Mouse (Mus musculus) liver, embryonic 14.5 days (tissue): ENCODE measurements around the gene Duox1. TPM values are rescaled to one million over a fixed set of nuclear protein-coding genes. Genes with fewer than 3 reads are reported as not detected.

ENCODE experiments used
- ATAC-seq: fragments of 200-750 bp; cut with Nextera tagmentation; 2 replicates; pipeline ENCODE4 v1.8.0; 2017; ENCODE audit warnings: moderate number of reproducible peaks, mild to moderate bottlenecking, moderate library complexity; ENCODE audit not compliant: insufficient read depth
- DNase-seq, 3 experiments: peaks; one replicate each; pipeline ENCODE4 v3.0.0-alpha.2; 2012 to 2013; ENCODE audit warnings: low read depth in 3 of 3, low spot score in 3 of 3
- H3K27ac ChIP-seq: fragments of 300-500 bp; sonication (generic); 2 replicates; pipeline ENCODE4 v1.5.1; 2014; ENCODE audit warnings: moderate library complexity, mild to moderate bottlenecking, control low read depth, inconsistent platforms
- H3K27me3 ChIP-seq: fragments of 300-500 bp; sonication (generic); 2 replicates; pipeline ENCODE4 v1.6.1; 2014; ENCODE audit warnings: mild to moderate bottlenecking, low read length, moderate library complexity; ENCODE audit not compliant: control insufficient read depth, insufficient read depth
- H3K36me3 ChIP-seq: fragments of 300-500 bp; sonication (generic); replicated peaks from 2 replicates; pipeline ENCODE4 v1.6.1; 2014; ENCODE audit warnings: low read depth; ENCODE audit not compliant: control insufficient read depth, insufficient read depth
- H3K4me1 ChIP-seq, 2 experiments: fragments of 200-500 bp in 1 of 2; fragments of 300-500 bp in 1 of 2; sonication (generic) in 1 of 2; replicated peaks; 2 replicates each; pipeline ENCODE4 v1.6.1; 2012 to 2014; ENCODE audit warnings: antibody characterized with exemption in 1 of 2, inconsistent platforms in 1 of 2, low read length in 1 of 2; ENCODE audit not compliant: control insufficient read depth in 2 of 2, insufficient read depth in 2 of 2
- H3K4me2 ChIP-seq: fragments of 300-500 bp; sonication (generic); 2 replicates; pipeline ENCODE4 v1.6.1; 2014; ENCODE audit warnings: low read depth, mild to moderate bottlenecking, control low read depth, moderate library complexity
- H3K4me3 ChIP-seq, 2 experiments: fragments of 200-500 bp in 1 of 2; fragments of 300-500 bp in 1 of 2; sonication (generic) in 1 of 2; 2 replicates each; pipeline ENCODE4 v1.5.1; 2012 to 2014; ENCODE audit warnings: low read depth in 2 of 2, low read length in 2 of 2, mild to moderate bottlenecking in 2 of 2, control low read depth in 1 of 2, inconsistent platforms in 1 of 2, moderate library complexity in 1 of 2; ENCODE audit not compliant: insufficient read depth in 1 of 2
- H3K9ac ChIP-seq: fragments of 300-500 bp; sonication (generic); replicated peaks from 2 replicates; pipeline ENCODE4 v1.6.1; 2014; ENCODE audit warnings: mild to moderate bottlenecking, control low read depth, moderate library complexity
- H3K9me3 ChIP-seq: fragments of 300-500 bp; sonication (generic); 2 replicates; pipeline ENCODE4 v1.6.1; 2016; ENCODE audit warnings: low read length, mixed read lengths; ENCODE audit not compliant: control insufficient read depth
- CTCF ChIP-seq: IDR thresholded peaks from 2 replicates; pipeline ENCODE4 v1.5.1; 2016; ENCODE audit warnings: antibody characterized with exemption, low read depth, control low read depth
- EP300 ChIP-seq: IDR thresholded peaks from 2 replicates; pipeline ENCODE4 v1.6.1; 2016; ENCODE audit warnings: antibody characterized with exemption, low read depth
- WGBS: fragments of 180-500 bp; shearing (Covaris S2); extraction: QIAGEN DNeasy Blood & Tissue Kit; methylation state at CpG from one replicate; pipeline ENCODE4 v1.1.7; 2014; ENCODE audit not compliant: insufficient replicate concordance; 5-methylcytosine and 5-hydroxymethylcytosine counted together
- polyA plus RNA-seq, 2 experiments: library from polyadenylated mRNA; depleted of rRNA in 1 of 2; stranded (reverse) in 1 of 2; unstranded in 1 of 2; fragments of >200 nt; fragmentation: Nextera tagmentation in 1 of 2; extraction: Ambion mirVana in 1 of 2; gene quantifications; 2 replicates each; pipeline versions ENCODE4 v1.2.1 to v1.2.3; 2012 to 2014

Duox1 gene
- polyA plus RNA-seq, 2 experiments = not detected

DNA sequence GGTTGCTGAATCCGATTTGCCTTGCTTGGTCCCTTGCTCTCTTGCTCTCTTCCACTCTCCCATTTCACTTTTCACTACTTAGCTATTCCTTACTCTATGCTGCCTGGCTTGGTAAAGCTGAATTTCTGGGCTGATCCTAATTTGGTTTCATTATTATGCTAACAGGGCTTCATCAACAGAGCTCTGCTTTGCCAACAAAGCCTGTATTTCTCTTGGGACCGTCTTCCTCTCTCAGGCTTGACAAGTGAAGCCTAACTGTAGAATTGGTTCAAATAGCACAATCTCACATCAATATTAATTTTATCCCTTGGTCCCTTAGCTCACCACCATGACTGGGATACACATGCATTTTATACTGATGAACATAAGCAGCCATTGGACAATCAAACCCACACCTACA lies 3.9 kb upstream of the Duox1 start:
- no peaks in the 10 kb centered on the region for H3K4me1 ChIP-seq
- H3K36me3 ChIP-seq = no peaks in the 10 kb centered on the region
- peaks cover 35% of the 10 kb centered on the region for H3K27me3 ChIP-seq
- H3K27ac ChIP-seq = no peak overlapping the region
- no peaks in the 10 kb centered on the region for H3K9me3 ChIP-seq
- H3K4me2 ChIP-seq = no peak overlapping the region
- DNase-seq (no peak), ATAC-seq (no peak)
- no peak for TF ChIP-seq CTCF
- H3K4me3 ChIP-seq = no peak overlapping the region
- no peak overlapping the region for H3K9ac ChIP-seq
- WGBS = 39% methylated on average over 2 of the region's 2 CpGs

GRCm38 (mm10) chr2:122312722-122313417 lies 2.6 kb upstream of the Duox1 start:
- H3K4me2 ChIP-seq = 0 out of 2 replicates have a peak overlapping the region, but pooled peaks have one; percentile 8
- H3K9me3 ChIP-seq = no peaks in the 10 kb centered on the region
- peaks cover 35% of the 10 kb centered on the region for H3K27me3 ChIP-seq
- DNase-seq (peak; percentile 19 to 33 (median 22)), ATAC-seq (no peak)
- no peaks in the 10 kb centered on the region for H3K36me3 ChIP-seq
- H3K4me1 ChIP-seq = no peaks in the 10 kb centered on the region
- no peak overlapping the region for H3K27ac ChIP-seq
- 3% methylated on average over 27 of the region's 27 CpGs for WGBS
- TF ChIP-seq EP300 (no peak), CTCF (peak; percentile 81)
- no peak overlapping the region for H3K9ac ChIP-seq
- H3K4me3 ChIP-seq = no peak overlapping the region

DNA sequence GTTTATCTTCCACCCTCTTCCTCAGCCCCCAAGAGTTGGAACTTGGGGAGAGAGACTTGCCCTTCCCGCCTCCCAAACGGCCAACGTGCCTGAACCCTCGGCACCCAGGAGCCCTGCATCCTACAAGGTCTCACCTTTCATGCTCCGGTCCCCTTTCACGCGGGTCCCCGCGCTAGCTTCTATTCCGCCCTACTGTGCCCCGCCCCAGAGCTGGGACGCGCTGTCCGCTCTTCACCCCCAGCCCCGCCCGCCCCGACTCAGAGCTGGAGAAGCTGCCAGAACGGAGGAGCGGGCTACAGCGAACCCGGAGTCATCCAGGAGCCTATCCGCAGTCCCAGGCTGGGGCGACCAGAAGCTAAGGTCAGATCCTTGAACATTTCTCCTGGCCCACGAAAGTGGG lies 1.9 kb upstream of the Duox1 start, which contains the start of gene Duoxa1:
Duoxa1 (minus strand) TSS at position 195 of the 400 bp plus-strand sequence.
- no peak within 1 kb of the TSS for H3K27ac ChIP-seq
- WGBS = 4% methylated on average over 23 of the region's 24 CpGs
- ATAC-seq (no peak), DNase-seq (no peak)
- no peak within 1 kb of the TSS for H3K4me3 ChIP-seq
- no peak within 1 kb of the TSS for H3K9ac ChIP-seq
- TF ChIP-seq CTCF (no peak), EP300 (no peak)
- H3K4me1 ChIP-seq = no peaks in the 10 kb centered on the region
- H3K36me3 ChIP-seq = no peaks in the 10 kb centered on the region
- peaks cover 35% of the 10 kb centered on the region for H3K27me3 ChIP-seq
- H3K4me2 ChIP-seq = 0 out of 2 replicates have a peak within 1 kb of the TSS, but pooled peaks have one; percentile 8
- no peaks in the 10 kb centered on the region for H3K9me3 ChIP-seq

- no peaks in the 10 kb centered on the region for H3K4me1 ChIP-seq
- WGBS = 48% methylated on average over 4 of the region's 4 CpGs
- H3K4me3 ChIP-seq = no peak overlapping the region
- H3K4me2 ChIP-seq = no peak overlapping the region
- DNase-seq (no peak), ATAC-seq (no peak)
- H3K36me3 ChIP-seq = no peaks in the 10 kb centered on the region
- no peak overlapping the region for H3K27ac ChIP-seq
- no peak for TF ChIP-seq CTCF
- no peak for TF ChIP-seq EP300
- H3K9ac ChIP-seq = no peak overlapping the region
- no peaks in the 10 kb centered on the region for H3K9me3 ChIP-seq
- peaks cover 18% of the 10 kb centered on the region for H3K27me3 ChIP-seq
Observed at GRCm38 (mm10) chr2:122317384-122317783, 1.9 kb downstream of the Duox1 start.

GRCm38 (mm10) chr2:122323960-122324359 lies 8.5 kb downstream of the Duox1 start:
- no peak for TF ChIP-seq CTCF
- TF ChIP-seq EP300 = no peak
- Histone ChIP-seq H3K9me3 (no peaks in the 10 kb centered on the region), H3K27me3 (no peaks in the 10 kb centered on the region), H3K4me2 (no peak overlapping the region), H3K27ac (no peak overlapping the region), H3K9ac (no peak overlapping the region), H3K36me3 (no peaks in the 10 kb centered on the region), H3K4me3 (no peak overlapping the region), H3K4me1 (no peaks in the 10 kb centered on the region)
- ATAC-seq (no peak), DNase-seq (no peak)
- WGBS = 36% methylated on average over 3 of the region's 3 CpGs
